Mouse (Mus musculus) small intestine, adult 2 months (tissue): ENCODE measurements around the gene Sytl3.
"Not testable (repeated sequence)": the region's sequence is repeated elsewhere in the genome, so short reads cannot be mapped to it uniquely, and the experiment has no call there.

Source experiments
- CTCF ChIP-seq: fragments of 200-500 bp; IDR thresholded peaks from 2 replicates; pipeline ENCODE4 v1.5.1; 2012; ENCODE audit warnings: low read depth, mild to moderate bottlenecking, control low read depth, inconsistent platforms, low read length, moderate library complexity, mixed read lengths; ENCODE audit not compliant: insufficient replicate concordance, insufficient read length; ENCODE audit errors: extremely low read depth
- POLR2A ChIP-seq: fragments of 200-500 bp; IDR thresholded peaks from 2 replicates; pipeline ENCODE4 v1.6.1; 2012; ENCODE audit warnings: low read depth, mild to moderate bottlenecking, control low read depth, inconsistent platforms, low read length, moderate library complexity

- TF ChIP-seq CTCF, POLR2A: not testable (repeated sequence)
Observed at GRCm38 (mm10) chr17:6713944-6714343, 55.1 kb downstream of the Sytl3 start.
